12 mouse cellular contexts compared by ENCODE assay signal in genomic region chr5:143668884-143669283, GRCm38 (mm10). TPM values are rescaled to one million over a fixed set of nuclear protein-coding genes. Genes with fewer than 3 reads are reported as not detected.
DNase-seq lines count a peak whose midpoint lies in the region; ATAC-seq and TF ChIP-seq lines count a peak whose summit lies in the region.
"Had no signal": no experiment of that assay in that cellular context is flagged by ENCODE, and none has a peak within 500 bp of the region (broad histone marks: within the 10 kb centered on the region; RNA-seq: fewer than 3 reads in every experiment).

No protein-coding gene starts in this region.

- TF ChIP-seq EP300 in stomach, postnatal 0 days (optimal IDR thresholded peaks at IDR 0.05): no peak

- intact Hi-C loops in heart, postnatal 36 days (cut with DNase I): loop anchor here (1.0 to 2.0 kb wide), 2 partner anchors 14 to 46 kb away; no protein-coding TSS in a partner anchor

- no peak overlapping the region for H3K4me3 ChIP-seq in heart, embryonic 16.5 days (ENCODE audit: low read length)
- H3K4me3 ChIP-seq in stomach, postnatal 0 days (ENCODE audit: low read depth, low read length): no peak overlapping the region
- H3K4me3 ChIP-seq: limb, embryonic 12.5 days had no signal

- no peak overlapping the region for H3K4me2 ChIP-seq in heart, embryonic 16.5 days (ENCODE audit: low read depth, low read length)
- no peak overlapping the region for H3K4me2 ChIP-seq in stomach, postnatal 0 days (replicated peaks; ENCODE audit: low read depth)
- H3K4me2 ChIP-seq: limb, embryonic 12.5 days had no signal

- no peaks in the 10 kb centered on the region for H3K27me3 ChIP-seq in heart, embryonic 16.5 days (ENCODE audit: control insufficient read depth, insufficient read depth, low read length)
- no peaks in the 10 kb centered on the region for H3K27me3 ChIP-seq in stomach, postnatal 0 days (ENCODE audit: control insufficient read depth, insufficient read depth, low read length)
- H3K27me3 ChIP-seq: limb, embryonic 12.5 days had no signal

- peak; percentile 64 for DNase-seq in heart, adult 8-10 months (ENCODE audit: low spot score)
- no peak for DNase-seq in heart, postnatal 36 days
- DNase-seq in urinary bladder, postnatal 14 days (ENCODE audit: low spot score): peak; percentile 34
- no peak for DNase-seq in urinary bladder, adult 2 months (ENCODE audit: low spot score)
- no peak for DNase-seq in stomach, postnatal 0 days (ENCODE audit: low spot score)
- DNase-seq in embryo, embryonic 10 days (ENCODE audit: low spot score): no peak
- no peak for DNase-seq in ovary, postnatal 10 days (ENCODE audit: low spot score)
- DNase-seq: gastrocnemius, postnatal 14 days; lung, adult 2 months; retina, postnatal 1 day had no signal

- no peaks in the 10 kb centered on the region for H3K9me3 ChIP-seq in heart, embryonic 16.5 days (replicated peaks; ENCODE audit: control insufficient read depth, low read length)
- H3K9me3 ChIP-seq in stomach, postnatal 0 days (ENCODE audit: control insufficient read depth, low read length): no peaks in the 10 kb centered on the region
- H3K9me3 ChIP-seq: limb, embryonic 12.5 days had no signal

- peak overlapping the region; percentile 94 for H3K27ac ChIP-seq in heart, embryonic 16.5 days (ENCODE audit: low read length)
- H3K27ac ChIP-seq in stomach, postnatal 0 days (replicated peaks): no peak overlapping the region

- no peak overlapping the region; the same call in 1 of the 2 replicates for H3K9ac ChIP-seq in heart, embryonic 16.5 days (ENCODE audit: low read length)
- no peak overlapping the region for H3K9ac ChIP-seq in stomach, postnatal 0 days (ENCODE audit: low read length)

- TF ChIP-seq CTCF in stomach, postnatal 0 days (IDR thresholded peaks at IDR 0.05; ENCODE audit: low read depth): no peak

- no peaks in the 10 kb centered on the region for H3K36me3 ChIP-seq in heart, embryonic 16.5 days (ENCODE audit: control insufficient read depth, insufficient read depth)
- H3K36me3 ChIP-seq in stomach, postnatal 0 days (ENCODE audit: control insufficient read depth, insufficient read depth, low read length): no peaks in the 10 kb centered on the region
- H3K36me3 ChIP-seq: limb, embryonic 12.5 days had no signal

- peaks cover 35% of the 10 kb centered on the region for H3K4me1 ChIP-seq in heart, embryonic 16.5 days (ENCODE audit: control insufficient read depth, insufficient read depth, low read length)
- peaks cover 6% of the 10 kb centered on the region; the same call in 1 of the 2 replicates for H3K4me1 ChIP-seq in stomach, postnatal 0 days (replicated peaks; ENCODE audit: control insufficient read depth, insufficient read depth)

- WGBS in heart, embryonic 16.5 days: 39% methylated on average over 2 of the region's 2 CpGs
- WGBS in stomach, postnatal 0 days: 61% methylated on average over 2 of the region's 2 CpGs

- ATAC-seq in heart, embryonic 16.5 days (replicated peaks; ENCODE audit: extremely low read depth, insufficient read depth, low FRiP score): peak; percentile 90
- peak; percentile 59; the same call in 1 of the 2 replicates for ATAC-seq in stomach, postnatal 0 days (ENCODE audit: low FRiP score, low TSS enrichment)

RNA-seq across cellular contexts. Expression of gene Cyth3, which starts 46.6 kb away (rescaled TPM):
- total RNA-seq in heart, adult 8-10 months (2022): 10 to 100 TPM; 23.1 to 33.1 (median 27.4) TPM
- total RNA-seq in heart, postnatal 36 days (2021): 10 to 100 TPM; 34.7 to 40.7 TPM
- polyA plus RNA-seq in urinary bladder, adult 2 months (2012; rRNA removed): 43.7 and 45.6 TPM in 2 replicates
- polyA plus RNA-seq in heart, embryonic 16.5 days (2015; fragmentation: Nextera tagmentation; extraction: Ambion mirVana): 59.2 and 59.4 TPM in 2 replicates
- polyA plus RNA-seq in stomach, postnatal 0 days (2015; fragmentation: Nextera tagmentation; extraction: Ambion mirVana): 32.7 and 34.6 TPM in 2 replicates

Comparison
In these comparisons a context has a peak if more than half of its experiments do, and no peak if none do; other contexts are left out.
1. DNase-seq: peak in heart, adult 8-10 months (single experiment) and urinary bladder, postnatal 14 days (single experiment); none in heart, postnatal 36 days (0 of 2), urinary bladder, adult 2 months (single experiment), stomach, postnatal 0 days (single experiment), embryo, embryonic 10 days (single experiment) and ovary, postnatal 10 days (single experiment).